Mouse (Mus musculus) MEL (cell line): ENCODE results near the gene Grb2. TPM values are rescaled to one million over a fixed set of nuclear protein-coding genes. Genes with fewer than 3 reads are reported as not detected.
A peak's percentile ranks its signal among the peaks of the same experiment; 100 is the strongest.

ENCODE experiments used
- DNase-seq: peaks from one replicate; pipeline ENCODE4 v3.0.0; 2011; ENCODE audit warnings: low read depth, low spot score
- H3K27ac ChIP-seq: 2 replicates; pipeline ENCODE4 v1.5.1; 2012; ENCODE audit warnings: low read depth, mild to moderate bottlenecking, control low read depth, low read length, moderate library complexity; ENCODE audit not compliant: control insufficient read depth
- H3K27me3 ChIP-seq, 2 experiments: fragments of 150-350 bp in 1 of 2; sonication (generic) in 1 of 2; 2 replicates each; pipeline ENCODE4 v1.6.1; 2012; ENCODE audit warnings: low read length in 2 of 2, mild to moderate bottlenecking in 2 of 2, improper control_type of control experiment in 1 of 2, moderate library complexity in 1 of 2; ENCODE audit not compliant: insufficient read depth in 2 of 2, control insufficient read depth in 1 of 2
- H3K36me3 ChIP-seq, 2 experiments: 2 replicates each; pipeline ENCODE4 v1.6.1; 2012 to 2014; ENCODE audit warnings: low read length in 2 of 2, improper control_type of control experiment in 1 of 2, inconsistent platforms in 1 of 2, mild to moderate bottlenecking in 1 of 2; ENCODE audit not compliant: insufficient read depth in 2 of 2, control insufficient read depth in 1 of 2
- H3K4me1 ChIP-seq, 2 experiments: fragments of 150-350 bp in 1 of 2; sonication (generic) in 1 of 2; 2 replicates each; pipeline ENCODE4 v1.6.1; 2012; ENCODE audit warnings: low read length in 2 of 2, improper control_type of control experiment in 1 of 2, mild to moderate bottlenecking in 1 of 2; ENCODE audit not compliant: insufficient read depth in 2 of 2, control insufficient read depth in 1 of 2
- H3K4me3 ChIP-seq, 2 experiments: fragments of 150-350 bp in 1 of 2; sonication (generic) in 1 of 2; 2 replicates each; pipeline ENCODE4 v1.5.1; 2012; ENCODE audit warnings: low read depth in 2 of 2, low read length in 2 of 2, mild to moderate bottlenecking in 2 of 2, moderate library complexity in 2 of 2, control low read depth in 1 of 2, improper control_type of control experiment in 1 of 2; ENCODE audit not compliant: control insufficient read depth in 1 of 2, insufficient read depth in 1 of 2
- H3K79me2 ChIP-seq: 2 replicates; pipeline ENCODE4 v1.6.1; 2012; ENCODE audit warnings: mild to moderate bottlenecking, low read length, moderate library complexity; ENCODE audit not compliant: control insufficient read depth, poor library complexity, insufficient read depth
- H3K9ac ChIP-seq: 2 replicates; pipeline ENCODE4 v1.6.1; 2012; ENCODE audit warnings: low read depth, mild to moderate bottlenecking, control low read depth, low read length, moderate library complexity; ENCODE audit not compliant: control insufficient read depth, poor library complexity, severe bottlenecking
- H3K9me3 ChIP-seq: fragments of 150-350 bp; sonication (generic); replicated peaks from 2 replicates; pipeline ENCODE4 v1.6.1; 2012; ENCODE audit warnings: mild to moderate bottlenecking, low read length, improper control_type of control experiment, moderate library complexity; ENCODE audit not compliant: insufficient read depth
- CHD1 ChIP-seq: IDR thresholded peaks from 2 replicates; pipeline ENCODE4 v1.6.1; 2012; ENCODE audit warnings: low read depth, mild to moderate bottlenecking, inconsistent platforms, low read length, improper control_type of control experiment
- CHD2 ChIP-seq: IDR thresholded peaks from 2 replicates; pipeline ENCODE4 v1.6.1; 2011; ENCODE audit warnings: low read length, improper control_type of control experiment
- E2F4 ChIP-seq: IDR thresholded peaks from 2 replicates; pipeline ENCODE4 v1.6.1; 2011; ENCODE audit warnings: low read depth, low read length, improper control_type of control experiment, borderline replicate concordance
- ETS1 ChIP-seq: IDR thresholded peaks from 2 replicates; pipeline ENCODE4 v1.6.1; 2012; ENCODE audit warnings: low read depth, mild to moderate bottlenecking, inconsistent platforms, low read length, improper control_type of control experiment, moderate library complexity
- JUND ChIP-seq: IDR thresholded peaks from 2 replicates; pipeline ENCODE4 v1.6.1; 2011; ENCODE audit warnings: low read depth, mild to moderate bottlenecking, improper control_type of control experiment, low read length
- KAT2A ChIP-seq: conservative IDR thresholded peaks from 2 replicates; pipeline ENCODE4 v1.6.1; 2012; ENCODE audit warnings: low read depth, low read length, improper control_type of control experiment, inconsistent platforms
- MAZ ChIP-seq: IDR thresholded peaks from 2 replicates; pipeline ENCODE4 v1.6.1; 2012; ENCODE audit warnings: low read depth, mild to moderate bottlenecking, inconsistent platforms, low read length, improper control_type of control experiment
- MXI1 ChIP-seq: IDR thresholded peaks from 2 replicates; pipeline ENCODE4 v1.6.1; 2011; ENCODE audit warnings: mild to moderate bottlenecking, low read depth, low read length, improper control_type of control experiment
- MYC ChIP-seq: IDR thresholded peaks from 2 replicates; pipeline ENCODE4 v1.6.1; 2011; ENCODE audit warnings: low read depth, mild to moderate bottlenecking, low read length, improper control_type of control experiment, moderate library complexity
- NRF1 ChIP-seq: IDR thresholded peaks from 2 replicates; pipeline ENCODE4 v1.6.1; 2014; ENCODE audit warnings: low read depth, mild to moderate bottlenecking, inconsistent platforms, low read length, improper control_type of control experiment, moderate library complexity; ENCODE audit not compliant: poor library complexity, insufficient read depth, severe bottlenecking
- POLR2AphosphoS5 ChIP-seq: IDR thresholded peaks from 2 replicates; pipeline ENCODE4 v1.6.1; 2012; ENCODE audit warnings: low read depth, borderline replicate concordance, mild to moderate bottlenecking, inconsistent platforms, low read length, moderate library complexity, mixed read lengths
- SIN3A ChIP-seq: IDR thresholded peaks from 2 replicates; pipeline ENCODE4 v1.6.1; 2012; ENCODE audit warnings: low read length, improper control_type of control experiment, inconsistent platforms
- SMC3 ChIP-seq: IDR thresholded peaks from 2 replicates; pipeline ENCODE4 v1.6.1; 2011; ENCODE audit warnings: low read depth, low read length, improper control_type of control experiment
- TAL1 ChIP-seq: IDR thresholded peaks from 2 replicates; pipeline ENCODE4 v1.6.1; 2012; ENCODE audit warnings: mild to moderate bottlenecking, inconsistent platforms, low read length, moderate library complexity, mixed read lengths
- TBP ChIP-seq: IDR thresholded peaks from 2 replicates; pipeline ENCODE4 v1.8.0; 2011; ENCODE audit warnings: low read depth, low read length, improper control_type of control experiment
- TCF12 ChIP-seq: IDR thresholded peaks from 2 replicates; pipeline ENCODE4 v1.6.1; 2014; ENCODE audit warnings: low read depth, mild to moderate bottlenecking, inconsistent platforms, low read length, improper control_type of control experiment, moderate library complexity
- USF2 ChIP-seq, 2 experiments: IDR thresholded peaks; 2 replicates each; pipeline ENCODE4 v1.6.1; 2011 to 2012; ENCODE audit warnings: improper control_type of control experiment in 2 of 2, low read length in 2 of 2, borderline replicate concordance in 1 of 2, inconsistent platforms in 1 of 2, low read depth in 1 of 2, mild to moderate bottlenecking in 1 of 2; ENCODE audit not compliant: insufficient read depth in 1 of 2
- ZC3H11A ChIP-seq: IDR thresholded peaks from 2 replicates; pipeline ENCODE4 v1.6.1; 2012; ENCODE audit warnings: low read depth, mild to moderate bottlenecking, inconsistent platforms, low read length, improper control_type of control experiment
- ZKSCAN1 ChIP-seq: IDR thresholded peaks from 2 replicates; pipeline ENCODE4 v1.6.1; 2012; ENCODE audit warnings: low read depth, mild to moderate bottlenecking, inconsistent platforms, low read length, improper control_type of control experiment, moderate library complexity
- ZNF384 ChIP-seq: IDR thresholded peaks from 2 replicates; pipeline ENCODE4 v1.6.1; 2012; ENCODE audit warnings: low read depth, mild to moderate bottlenecking, inconsistent platforms, low read length, improper control_type of control experiment
- polyA plus RNA-seq, 2 experiments: library from polyadenylated mRNA; stranded (reverse) in 1 of 2; unstranded in 1 of 2; fragments of >175 nt in 1 of 2; fragments of >200 nt in 1 of 2; gene quantifications; 2 replicates each; pipeline versions ENCODE4 v1.2.1 to v1.2.4; 2012; ENCODE audit warnings: low replicate concordance in 2 of 2, low read depth in 1 of 2; ENCODE audit not compliant: insufficient read length in 2 of 2, insufficient read depth in 1 of 2, missing spikeins in 1 of 2
- total RNA-seq: library from RNA; depleted of rRNA; stranded (reverse); fragments of 300-350 nt; gene quantifications from 2 replicates; pipeline ENCODE4 v1.2.3, GENCODE M21; 2012

The Grb2 gene
- total and polyA plus RNA-seq, 3 experiments: 75.3 to 261 TPM; not detected in 1

GRCm38 (mm10) chr11:115698986-115699728 is 9.2 kb downstream of the Grb2 start (continued):
- TF ChIP-seq NRF1 (no peak), SIN3A (peak; percentile 93), TCF12 (no peak), USF2 (IDR thresholded peaks at IDR 0.05; ENCODE audit: borderline replicate concordance in 1 of 2, insufficient read depth in 1 of 2, low read depth in 1 of 2, low read length in 2 of 2) (no peak), MAZ (peak; percentile 81; the same call in 1 of the 2 replicates), ZNF384 (0 out of 2 replicates have a peak, but pooled peaks have one; percentile 4), POLR2AphosphoS5 (no peak), ETS1 (peak; percentile 69), MYC (no peak), ZC3H11A (no peak), SMC3 (no peak), JUND (no peak), KAT2A (no peak), CHD1 (no peak), TAL1 (no peak), MXI1 (peak; percentile 51; the same call in 1 of the 2 replicates)

- H3K4me3 ChIP-seq: no peak overlapping the region
- TF ChIP-seq TBP: no peak
- no peak for TF ChIP-seq E2F4
- TF ChIP-seq ZKSCAN1: no peak
- no peak for TF ChIP-seq POLR2AphosphoS5
- TF ChIP-seq KAT2A: no peak
- TF ChIP-seq CHD2: no peak
These were observed 10.7 kb downstream of the Grb2 start for GRCm38 (mm10) chr11:115697722-115698121.

More at GRCm38 (mm10) chr11:115697722-115698121, 10.7 kb downstream of the Grb2 start:
- H3K27me3 ChIP-seq: no peaks in the 10 kb centered on the region
- DNase-seq: no peak
- peaks cover 94% of the 10 kb centered on the region for H3K79me2 ChIP-seq
- no peak overlapping the region for H3K9ac ChIP-seq
- H3K27ac ChIP-seq: no peak overlapping the region
- H3K9me3 ChIP-seq: no peaks in the 10 kb centered on the region
- H3K4me1 ChIP-seq: peaks cover 19 to 36% of the 10 kb centered on the region in 2 experiments
- peaks cover 41 to 76% of the 10 kb centered on the region in 2 experiments for H3K36me3 ChIP-seq
